Mouse (Mus musculus) brain, embryonic 14.5 days (tissue): ENCODE measurements around the gene Ift88.

Experiments used
- CTCF ChIP-seq: fragments of 200-500 bp; IDR thresholded peaks from 2 replicates; pipeline ENCODE4 v1.5.1; 2012; ENCODE audit warnings: inconsistent platforms, mild to moderate bottlenecking, moderate library complexity, borderline replicate concordance; ENCODE audit not compliant: insufficient read depth, insufficient read length; ENCODE audit errors: extremely low read depth
- POLR2A ChIP-seq: fragments of 200-500 bp; IDR thresholded peaks from 2 replicates; pipeline ENCODE4 v1.6.1; 2012; ENCODE audit warnings: mild to moderate bottlenecking, inconsistent platforms, borderline replicate concordance; ENCODE audit not compliant: poor library complexity, insufficient read depth, insufficient read length, severe bottlenecking; ENCODE audit errors: extremely low read depth

GRCm38 (mm10) chr14:57542231-57542630 lies 118.4 kb downstream of the Ift88 start:
- no peak for TF ChIP-seq POLR2A
- no peak for TF ChIP-seq CTCF
